Mouse (Mus musculus) bone marrow, adult 2 months (tissue): ENCODE results near the gene Ranbp17. TPM values are rescaled to one million over a fixed set of nuclear protein-coding genes. Genes with fewer than 3 reads are reported as not detected.

Experiments used
- H3K27ac ChIP-seq: fragments of 200-500 bp; 2 replicates; pipeline ENCODE4 v1.5.1; 2012; ENCODE audit warnings: low read depth, mild to moderate bottlenecking, control low read depth, inconsistent platforms, low read length; ENCODE audit not compliant: control insufficient read depth, poor library complexity, insufficient read depth
- H3K4me1 ChIP-seq: fragments of 200-500 bp; 2 replicates; pipeline ENCODE4 v1.6.1; 2011; ENCODE audit warnings: low read length; ENCODE audit not compliant: control insufficient read depth, insufficient read depth
- H3K4me3 ChIP-seq: fragments of 200-500 bp; replicated peaks from 2 replicates; pipeline ENCODE3; 2011; ENCODE audit warnings: mild to moderate bottlenecking, low read depth, low read length, control low read depth; ENCODE audit not compliant: control insufficient read depth
- CTCF ChIP-seq: fragments of 200-500 bp; IDR thresholded peaks from 2 replicates; pipeline ENCODE4 v1.5.1; 2011; ENCODE audit warnings: low read length, control low read depth; ENCODE audit not compliant: control insufficient read depth, insufficient read depth
- POLR2A ChIP-seq: fragments of 200-500 bp; IDR thresholded peaks from 2 replicates; pipeline ENCODE4 v1.6.1; 2011; ENCODE audit warnings: low read depth, mild to moderate bottlenecking, control low read depth, low read length, borderline replicate concordance; ENCODE audit not compliant: control insufficient read depth
- WGBS: fragments of 180-500 bp; shearing (Covaris S2); methylation state at CpG from one replicate; pipeline ENCODE4 v1.1.7; 2018; 5-methylcytosine and 5-hydroxymethylcytosine counted together
- polyA plus RNA-seq: library from polyadenylated mRNA; stranded (reverse); fragments of >200 nt; gene quantifications from 2 replicates; pipeline ENCODE4 v1.2.4, GENCODE M21; 2011; ENCODE audit warnings: low replicate concordance; ENCODE audit not compliant: missing spikeins, insufficient read depth, insufficient read length

Gene Ranbp17
- polyA plus RNA-seq, 1 experiment = 3.6 TPM

- Histone ChIP-seq H3K27ac (no peak overlapping the region), H3K4me3 (no peak overlapping the region), H3K4me1 (no peaks in the 10 kb centered on the region)
- 77% methylated on average over 3 of the region's 3 CpGs for WGBS
- TF ChIP-seq POLR2A (no peak), CTCF (no peak)
These were observed 119.5 kb downstream of the Ranbp17 start for GRCm38 (mm10) chr11:33394093-33394492.

GRCm38 (mm10) chr11:33388685-33389084 lies 124.9 kb downstream of the Ranbp17 start:
- TF ChIP-seq POLR2A (no peak), CTCF (no peak)

DNA sequence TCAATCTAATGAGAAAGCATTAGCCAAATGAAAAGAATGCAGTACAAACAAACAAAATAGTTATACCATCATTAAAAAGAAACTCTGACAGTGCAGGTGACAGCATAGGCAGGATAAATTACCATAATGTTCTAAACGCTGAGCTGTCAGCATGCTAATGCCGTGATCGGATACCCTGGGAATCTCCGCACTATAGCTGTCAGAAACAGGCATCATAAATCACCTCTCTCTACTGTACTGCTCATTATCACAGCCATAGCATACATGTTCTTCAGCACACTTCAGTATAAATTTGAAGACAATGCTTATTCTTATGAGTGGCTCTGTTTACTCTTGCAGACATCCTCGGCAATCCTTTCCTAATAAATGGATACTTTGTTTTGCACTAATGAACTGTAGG lies 151.7 kb downstream of the Ranbp17 start:
- WGBS = 86% methylated on average over 5 of the region's 5 CpGs
- H3K27ac ChIP-seq = no peak overlapping the region
- no peaks in the 10 kb centered on the region for H3K4me1 ChIP-seq
- TF ChIP-seq POLR2A (no peak), CTCF (no peak)
- H3K4me3 ChIP-seq = no peak overlapping the region

More at GRCm38 (mm10) chr11:33388685-33389084, 124.9 kb downstream of the Ranbp17 start:
- Histone ChIP-seq H3K4me1 (no peaks in the 10 kb centered on the region), H3K4me3 (no peak overlapping the region), H3K27ac (no peak overlapping the region)
- whole genome bisulfite sequencing = 88% methylated on average over 2 of the region's 2 CpGs

DNA sequence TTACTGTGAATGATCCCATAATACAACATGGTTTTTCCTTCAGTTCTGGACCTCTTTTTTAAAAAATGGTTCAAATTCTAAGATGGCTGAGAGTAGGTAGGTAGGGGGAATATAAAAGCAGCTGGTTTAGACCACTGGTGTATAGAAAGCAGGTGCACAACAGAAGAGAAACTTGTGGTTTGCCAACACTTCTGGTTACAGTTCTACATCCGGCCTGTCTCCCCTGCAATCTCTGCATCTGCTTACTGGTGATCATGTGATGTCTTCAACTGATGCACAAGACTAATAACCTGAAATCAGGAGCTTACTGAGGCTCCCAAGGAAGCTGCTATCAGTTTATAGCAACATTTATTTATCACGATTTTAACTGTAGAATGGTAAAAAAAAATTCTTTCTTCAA lies 164.3 kb downstream of the Ranbp17 start:
- no peaks in the 10 kb centered on the region for H3K4me1 ChIP-seq
- no peak overlapping the region for H3K27ac ChIP-seq
- TF ChIP-seq POLR2A (no peak), CTCF (no peak)
- WGBS = 49% methylated on average over 2 of the region's 2 CpGs
- no peak overlapping the region for H3K4me3 ChIP-seq

DNA sequence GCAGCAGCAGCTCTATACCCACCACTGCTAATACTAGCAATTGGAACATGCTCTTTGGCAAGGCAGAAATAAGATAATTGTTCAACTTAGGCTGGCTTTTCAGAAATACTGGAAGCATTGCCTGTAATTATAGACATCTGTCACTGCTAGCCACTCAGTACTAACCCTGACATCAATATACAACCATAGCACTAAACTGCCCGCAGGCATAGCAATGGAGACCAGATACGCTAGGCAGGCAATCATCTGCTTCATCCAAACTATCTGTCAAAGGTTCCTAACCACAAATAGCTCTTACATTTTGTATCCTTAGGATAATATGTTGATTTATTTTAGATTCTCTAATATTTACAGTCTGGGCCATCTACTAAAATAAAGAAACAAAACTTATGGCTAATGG lies 171.5 kb downstream of the Ranbp17 start:
- H3K4me1 ChIP-seq = no peaks in the 10 kb centered on the region
- no peak for TF ChIP-seq CTCF
- no peak for TF ChIP-seq POLR2A
- WGBS = 91% methylated on average over 2 of the region's 2 CpGs
- H3K4me3 ChIP-seq = no peak overlapping the region
- no peak overlapping the region for H3K27ac ChIP-seq

DNA sequence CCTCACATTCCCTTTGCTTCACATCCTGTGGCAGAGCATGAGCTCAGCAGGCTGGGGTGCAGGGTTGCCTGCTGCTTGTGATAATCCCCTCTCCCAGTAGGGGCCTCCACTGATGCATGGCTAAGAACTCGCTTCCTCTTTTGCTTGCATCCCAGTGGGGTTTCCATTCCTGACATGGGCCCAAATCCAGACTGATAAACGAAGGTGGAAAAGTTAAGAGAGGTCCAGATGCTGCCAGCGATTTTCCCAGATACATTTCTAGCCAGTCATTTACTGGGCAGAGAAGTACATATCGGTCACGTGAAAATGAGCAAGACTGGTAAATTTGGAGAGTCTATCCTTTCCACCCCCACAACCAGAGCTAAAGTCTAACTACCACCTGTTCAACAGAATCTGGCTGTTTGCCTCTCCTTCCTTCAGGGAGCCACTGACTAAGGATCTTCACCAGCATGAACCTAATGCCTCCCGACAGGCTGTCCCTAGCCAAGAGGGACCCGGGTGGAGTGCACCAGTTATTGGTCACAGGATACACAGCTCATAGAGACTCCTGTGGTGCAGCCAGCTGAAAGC lies 176.9 kb downstream of the Ranbp17 start:
- H3K4me1 ChIP-seq = no peaks in the 10 kb centered on the region
- no peak overlapping the region for H3K27ac ChIP-seq
- H3K4me3 ChIP-seq = no peak overlapping the region
- TF ChIP-seq CTCF (no peak), POLR2A (no peak)
- WGBS = 50% methylated on average over 7 of the region's 7 CpGs

GRCm38 (mm10) chr11:33335616-33336015 lies 177.9 kb downstream of the Ranbp17 start:
- 86% methylated on average over 3 of the region's 3 CpGs for WGBS
- Histone ChIP-seq H3K4me1 (no peaks in the 10 kb centered on the region), H3K27ac (no peak overlapping the region), H3K4me3 (no peak overlapping the region)
- TF ChIP-seq CTCF = no peak
- no peak for TF ChIP-seq POLR2A

GRCm38 (mm10) chr11:33332137-33332536 lies 181.4 kb downstream of the Ranbp17 start:
- WGBS = 75% methylated on average over 5 of the region's 5 CpGs
- Histone ChIP-seq H3K4me1 (no peaks in the 10 kb centered on the region), H3K4me3 (no peak overlapping the region), H3K27ac (no peak overlapping the region)
- TF ChIP-seq POLR2A (no peak), CTCF (no peak)
